Mouse (Mus musculus) lung, adult 2 months (tissue): ENCODE measurements around the gene Olfr1378. TPM values are rescaled to one million over a fixed set of nuclear protein-coding genes. Genes with fewer than 3 reads are reported as not detected.
A peak's percentile ranks its signal among the peaks of the same experiment; 100 is the strongest.

Experiments used
- DNase-seq: peaks from one replicate; pipeline ENCODE4 v3.0.0; 2022
- H3K4me1 ChIP-seq: fragments of 200-500 bp; 2 replicates; pipeline ENCODE4 v1.6.1; 2011; ENCODE audit warnings: low read length; ENCODE audit not compliant: control insufficient read depth, insufficient read depth
- H3K4me3 ChIP-seq: fragments of 200-500 bp; replicated peaks from 2 replicates; pipeline ENCODE3; 2011; ENCODE audit warnings: low read depth, mild to moderate bottlenecking, control low read depth, low read length; ENCODE audit errors: extremely low read depth
- CTCF ChIP-seq: fragments of 200-500 bp; IDR thresholded peaks from 2 replicates; pipeline ENCODE4 v1.5.1; 2011; ENCODE audit warnings: mild to moderate bottlenecking, low read length, control low read depth; ENCODE audit not compliant: insufficient read depth
- POLR2A ChIP-seq: fragments of 200-500 bp; IDR thresholded peaks from 2 replicates; pipeline ENCODE4 v1.6.1; 2011; ENCODE audit warnings: low read depth, mild to moderate bottlenecking, control low read depth, low read length, borderline replicate concordance; ENCODE audit errors: extremely low read depth
- WGBS: fragments of 180-500 bp; shearing (Covaris S2); methylation state at CpG from one replicate; pipeline ENCODE4 v1.1.7; 2018; 5-methylcytosine and 5-hydroxymethylcytosine counted together
- polyA plus RNA-seq: library from polyadenylated mRNA; depleted of rRNA; stranded (reverse); fragments of >200 nt; gene quantifications from 2 replicates; pipeline ENCODE4 v1.2.3, GENCODE M21; 2012; rRNA removed

Gene Olfr1378
- polyA plus RNA-seq = not detected in 2 replicates

GRCm38 (mm10) chr11:50966230-50966629, at the start of gene Olfr1378:
TSS of gene Olfr1378 (plus strand) at chr11:50966530.
- 90% methylated on average over 11 of the region's 11 CpGs for WGBS
- TF ChIP-seq CTCF = no peak
- TF ChIP-seq POLR2A = no peak
- Histone ChIP-seq H3K4me1 (no peaks in the 10 kb centered on the region), H3K4me3 (no peak within 1 kb of the TSS)
- DNase-seq = no peak

GRCm38 (mm10) chr11:50930469-50931014, 35.8 kb upstream of the Olfr1378 start:
- peak overlapping the region; percentile 82 for H3K4me3 ChIP-seq
- 12% methylated on average over 14 of the region's 14 CpGs for WGBS
- peak; percentile 7 for DNase-seq
- TF ChIP-seq CTCF (no peak), POLR2A (no peak)
- H3K4me1 ChIP-seq = 0 out of 2 replicates have a peak, but pooled peaks cover 3% of the 10 kb centered on the region

- 0% methylated on average over 16 of the region's 16 CpGs for WGBS
- TF ChIP-seq CTCF (no peak), POLR2A (no peak)
- Histone ChIP-seq H3K4me3 (peak overlapping the region; percentile 82), H3K4me1 (0 out of 2 replicates have a peak, but pooled peaks cover 3% of the 10 kb centered on the region)
- DNase-seq = no peak
Measured at GRCm38 (mm10) chr11:50931021-50931420, 35.3 kb upstream of the Olfr1378 start.

GRCm38 (mm10) chr11:50931451-50931866, 34.9 kb upstream of the Olfr1378 start, which contains the start of gene Zfp354b:
TSS of gene Zfp354b (minus strand) at chr11:50931633.
- 0 out of 2 replicates have a peak, but pooled peaks cover 3% of the 10 kb centered on the region for H3K4me1 ChIP-seq
- 1% methylated on average over 18 of the region's 18 CpGs for WGBS
- TF ChIP-seq CTCF (no peak), POLR2A (peak; percentile 46; the same call in 1 of the 2 replicates)
- H3K4me3 ChIP-seq = peak within 1 kb of the TSS; percentile 82
- peak; percentile 72 for DNase-seq

GRCm38 (mm10) chr11:50932040-50932439, 34.3 kb upstream of the Olfr1378 start:
- H3K4me1 ChIP-seq = 0 out of 2 replicates have a peak, but pooled peaks cover 3% of the 10 kb centered on the region
- TF ChIP-seq POLR2A (no peak), CTCF (no peak)
- H3K4me3 ChIP-seq = no peak overlapping the region
- 82% methylated on average over 1 of the region's 1 CpGs for WGBS
- no peak for DNase-seq

GRCm38 (mm10) chr11:50938435-50938834, 27.9 kb upstream of the Olfr1378 start:
- H3K4me3 ChIP-seq = no peak overlapping the region
- no peaks in the 10 kb centered on the region for H3K4me1 ChIP-seq
- no peak for DNase-seq
- TF ChIP-seq CTCF (no peak), POLR2A (no peak)
- 66% methylated on average over 8 of the region's 8 CpGs for WGBS

- DNase-seq = peak; percentile 10
- TF ChIP-seq CTCF = peak; percentile 66
- no peak for TF ChIP-seq POLR2A
- Histone ChIP-seq H3K4me1 (no peaks in the 10 kb centered on the region), H3K4me3 (no peak overlapping the region)
- 34% methylated on average over 14 of the region's 14 CpGs for WGBS
Measured at GRCm38 (mm10) chr11:50939621-50940366, 26.5 kb upstream of the Olfr1378 start.

GRCm38 (mm10) chr11:50942386-50942785, 23.9 kb upstream of the Olfr1378 start:
- DNase-seq = no peak
- Histone ChIP-seq H3K4me3 (no peak overlapping the region), H3K4me1 (no peaks in the 10 kb centered on the region)
- WGBS = 58% methylated on average over 12 of the region's 12 CpGs
- no peak for TF ChIP-seq CTCF
- no peak for TF ChIP-seq POLR2A

GRCm38 (mm10) chr11:50943506-50943905, 22.8 kb upstream of the Olfr1378 start, which contains the start of gene 4933414I15Rik:
TSS of gene 4933414I15Rik (minus strand) at chr11:50943765.
- Histone ChIP-seq H3K4me3 (no peak within 1 kb of the TSS), H3K4me1 (no peaks in the 10 kb centered on the region)
- no peak for TF ChIP-seq CTCF
- no peak for TF ChIP-seq POLR2A
- WGBS = 79% methylated on average over 14 of the region's 14 CpGs
- no peak for DNase-seq

GRCm38 (mm10) chr11:50952290-50952689, 14.0 kb upstream of the Olfr1378 start:
- H3K4me3 ChIP-seq = no peak overlapping the region
- H3K4me1 ChIP-seq = no peaks in the 10 kb centered on the region
- TF ChIP-seq POLR2A (no peak), CTCF (no peak)
- whole genome bisulfite sequencing = 37% methylated on average over 14 of the region's 14 CpGs
- no peak for DNase-seq
